Mouse (Mus musculus) cerebral cortex, adult 2 months (tissue): ENCODE results near the gene Snapc4.

ENCODE experiments used
- WGBS: fragments of 180-500 bp; shearing (Covaris S2); methylation state at CpG from one replicate; pipeline ENCODE4 v1.1.7; 2018; 5-methylcytosine and 5-hydroxymethylcytosine counted together

The Snapc4 gene

DNA sequence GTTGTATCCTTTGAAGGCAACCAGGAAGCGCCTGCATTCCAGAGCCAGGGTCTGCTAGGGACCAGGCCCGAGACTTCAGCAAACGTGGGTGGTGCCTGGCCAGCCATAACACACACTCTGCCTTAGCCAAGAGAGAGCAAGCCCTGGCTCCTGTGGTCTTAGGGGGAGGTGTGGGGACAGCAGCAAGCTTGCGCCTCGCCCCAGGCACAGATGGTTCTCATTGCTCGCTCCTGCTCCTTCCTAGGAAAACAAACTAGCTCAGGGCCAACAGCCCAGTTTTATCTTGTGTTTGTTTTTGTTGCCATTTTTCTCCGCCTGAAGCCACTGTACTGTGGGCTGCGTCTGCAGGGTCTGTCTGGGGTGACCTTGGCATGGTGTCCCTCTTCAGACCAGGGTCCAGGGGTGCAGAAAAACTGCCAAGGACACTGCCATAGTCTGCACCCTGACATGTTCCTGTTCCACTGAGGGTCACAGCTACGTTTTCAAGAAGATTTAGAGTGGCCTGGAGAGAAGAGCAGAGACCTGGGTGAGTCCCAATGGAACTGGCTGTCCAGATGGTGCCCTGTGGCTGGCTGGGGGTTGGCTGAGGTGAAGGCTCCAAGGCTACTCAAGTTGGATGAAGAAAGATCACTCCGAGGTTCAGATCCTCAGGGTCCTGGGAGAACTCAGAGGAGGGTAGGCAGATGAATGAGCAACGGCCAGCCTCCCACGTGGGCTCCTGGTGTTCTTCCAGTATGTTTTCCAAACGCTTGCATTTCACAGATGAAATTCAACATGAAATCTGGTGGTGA, 66.0 kb downstream of the Snapc4 start:
- whole genome bisulfite sequencing, result 56% methylated on average over 13 of the region's 13 CpGs

DNA sequence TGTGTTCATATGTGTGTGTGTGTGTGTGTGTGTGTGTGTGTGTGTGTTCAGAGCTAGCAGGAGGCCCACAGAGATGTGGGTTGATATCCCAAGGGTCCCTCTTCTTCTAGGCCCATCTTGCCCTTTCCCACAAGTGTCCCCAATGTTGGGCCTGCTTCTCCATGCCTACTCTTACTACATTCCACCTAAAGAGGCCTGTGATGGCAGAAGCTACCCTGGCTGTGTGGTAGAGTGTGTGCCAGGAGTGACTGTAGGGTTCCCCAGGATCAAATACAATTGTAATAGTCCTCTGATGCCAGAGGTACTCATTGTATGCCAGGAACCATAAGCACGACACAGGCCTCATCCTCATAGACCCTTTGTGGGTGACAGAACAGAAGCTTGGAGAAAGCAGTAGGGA, 67.1 kb downstream of the Snapc4 start:
- WGBS, result 95% methylated on average over 1 of the region's 1 CpGs

DNA sequence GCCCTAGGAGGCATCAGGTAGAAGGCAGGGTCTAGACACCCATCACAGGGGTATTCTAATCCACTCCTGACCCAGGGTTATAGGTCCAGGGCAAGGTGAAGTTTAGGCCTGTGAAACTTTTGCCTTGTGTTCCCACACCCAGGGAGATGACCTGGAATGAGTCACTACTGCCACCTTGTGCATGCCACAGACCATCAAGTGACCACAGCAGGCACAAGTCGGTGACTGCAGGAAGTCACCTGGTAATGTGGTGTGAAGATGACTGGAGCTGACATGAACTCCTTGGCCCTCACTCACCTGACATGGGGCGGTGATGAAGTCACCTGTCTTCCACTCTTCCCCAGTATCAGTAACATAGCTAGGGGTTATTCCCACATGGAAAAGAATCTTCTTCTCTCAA, 67.6 kb downstream of the Snapc4 start:
- WGBS, result 72% methylated on average over 2 of the region's 2 CpGs
